Mouse (Mus musculus) G1E (cell line): ENCODE results near the gene Kat7. TPM values are rescaled to one million over a fixed set of nuclear protein-coding genes. Genes with fewer than 3 reads are reported as not detected.

Source experiments
- ATAC-seq: 2 replicates; pipeline ENCODE4 v1.8.0; 2016; ENCODE audit warnings: mild to moderate bottlenecking; ENCODE audit not compliant: insufficient number of reproducible peaks, poor library complexity, low FRiP score, severe bottlenecking; ENCODE audit errors: extremely low read depth
- DNase-seq: peaks from one replicate; pipeline ENCODE4 v3.0.0; 2012; ENCODE audit warnings: low spot score
- H3K27me3 ChIP-seq: 2 replicates; pipeline ENCODE4 v1.6.1; 2012; ENCODE audit warnings: mild to moderate bottlenecking, low read length, inconsistent platforms; ENCODE audit not compliant: insufficient read depth
- H3K36me3 ChIP-seq: replicated peaks from 2 replicates; pipeline ENCODE3; 2012; ENCODE audit warnings: mild to moderate bottlenecking, inconsistent platforms
- H3K4me1 ChIP-seq: 2 replicates; pipeline ENCODE4 v1.6.1; 2012; ENCODE audit warnings: low read depth, low read length, inconsistent platforms, mixed read lengths; ENCODE audit not compliant: insufficient read depth
- H3K4me3 ChIP-seq: 2 replicates; pipeline ENCODE4 v1.5.1; 2012; ENCODE audit warnings: low read depth, mild to moderate bottlenecking, inconsistent platforms, low read length, moderate library complexity, mixed read lengths
- H3K9me3 ChIP-seq: replicated peaks from 2 replicates; pipeline ENCODE4 v1.6.1; 2012; ENCODE audit warnings: inconsistent platforms
- CTCF ChIP-seq: IDR thresholded peaks from 2 replicates; pipeline ENCODE4 v1.5.1; 2012; ENCODE audit warnings: low read depth, low read length, inconsistent platforms, mixed read lengths
- GATA1 ChIP-seq: IDR thresholded peaks from 2 replicates; pipeline ENCODE4 v1.6.1; 2012; ENCODE audit warnings: borderline replicate concordance, low read length, inconsistent platforms, mixed read lengths
- GATA2 ChIP-seq: IDR thresholded peaks from 2 replicates; pipeline ENCODE4 v1.6.1; 2012; ENCODE audit warnings: low read depth, low read length, inconsistent platforms, borderline replicate concordance
- POLR2AphosphoS5 ChIP-seq: IDR thresholded peaks from 2 replicates; pipeline ENCODE4 v1.6.1; 2012; ENCODE audit warnings: low read depth, low read length, inconsistent platforms; ENCODE audit not compliant: insufficient replicate concordance
- TAL1 ChIP-seq: conservative IDR thresholded peaks from 2 replicates; pipeline ENCODE4 v1.6.1; 2012; ENCODE audit warnings: low read depth, low read length, inconsistent platforms, mixed read lengths
- polyA plus RNA-seq: library from polyadenylated mRNA; stranded (reverse); fragments of >175 nt; gene quantifications from 2 replicates; pipeline ENCODE4 v1.2.3, GENCODE M21; 2012
- total RNA-seq, 2 experiments: library from RNA; stranded (forward) in 1 of 2; stranded (reverse) in 1 of 2; fragments of 200-1000 nt in 1 of 2; fragments of >200 nt in 1 of 2; fragmentation: Nextera tagmentation in 1 of 2; gene quantifications; 2 replicates each; pipeline ENCODE4 v1.2.3; 2014 to 2017

Gene Kat7
- total and polyA plus RNA-seq, 3 experiments = 33.6 to 144 (median 66.5) TPM

DNA sequence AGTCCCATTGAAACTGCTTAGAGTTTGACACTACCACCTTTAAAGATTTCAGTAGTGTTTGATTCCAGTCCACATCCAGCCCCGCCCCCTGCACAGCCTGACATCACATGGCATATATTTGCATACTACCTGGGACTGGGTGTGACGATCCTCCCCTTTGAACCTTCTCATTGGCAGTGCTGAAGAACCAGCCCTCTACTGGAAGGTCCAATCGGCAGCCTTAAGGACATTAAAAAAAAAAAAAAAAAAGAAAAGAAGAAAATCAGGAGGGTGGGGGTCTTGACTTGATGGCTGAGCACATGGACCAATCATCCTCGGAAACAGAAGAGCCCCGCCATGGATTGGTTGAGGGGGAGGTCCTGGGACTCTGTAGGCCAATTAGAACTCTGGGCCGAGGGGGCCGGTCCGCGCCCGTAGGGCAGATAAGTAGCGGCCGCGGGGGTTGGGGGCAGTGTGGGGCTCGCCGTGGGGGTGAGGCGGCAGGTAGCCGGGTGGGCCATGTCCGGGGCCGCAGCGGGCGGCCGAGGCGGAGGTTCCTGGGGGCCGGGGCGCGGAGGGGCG is 26.6 kb upstream of the Kat7 start, which contains the start of gene Fam117a:
Fam117a (plus strand) TSS at position 451 of the 561 bp plus-strand sequence.
- H3K36me3 ChIP-seq = peaks cover 17% of the 10 kb centered on the region
- DNase-seq (peak; percentile 93), ATAC-seq (peak; percentile 86)
- peaks cover 77% of the 10 kb centered on the region for H3K4me1 ChIP-seq
- no peaks in the 10 kb centered on the region for H3K9me3 ChIP-seq
- peak within 1 kb of the TSS; percentile 90 for H3K4me3 ChIP-seq
- no peak for TF ChIP-seq GATA1
- TF ChIP-seq CTCF = no peak
- TF ChIP-seq POLR2AphosphoS5 = no peak
- no peak for TF ChIP-seq GATA2
- no peak for TF ChIP-seq TAL1
- H3K27me3 ChIP-seq = no peaks in the 10 kb centered on the region

DNA sequence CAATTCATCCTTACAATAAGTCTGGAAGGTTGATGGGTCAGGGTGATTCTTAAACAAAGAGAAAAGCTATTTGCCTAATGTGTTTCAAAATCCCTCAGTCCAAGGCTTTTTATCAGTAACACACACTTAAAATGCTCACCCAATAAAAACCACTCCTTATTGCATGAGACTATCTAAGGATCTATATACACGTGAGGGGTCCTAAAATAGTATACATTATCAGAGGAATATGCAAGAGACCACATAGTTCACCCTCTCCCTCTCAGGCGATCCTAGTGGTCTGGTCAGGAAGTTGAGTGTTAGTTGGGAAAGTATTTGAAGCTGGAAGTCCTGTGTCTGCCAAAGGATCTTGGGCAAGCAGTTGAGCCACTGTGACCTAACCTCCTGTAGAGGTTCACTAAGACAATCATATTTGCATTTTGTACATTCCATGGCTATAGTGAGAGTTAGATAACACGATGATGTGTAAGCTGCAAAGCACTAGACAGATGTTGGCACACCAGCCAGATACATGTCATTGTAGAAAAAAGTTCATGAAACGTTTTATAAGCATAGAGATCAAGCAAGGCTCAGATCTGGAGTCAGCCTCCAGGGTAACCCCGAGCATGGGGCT is 24.5 kb upstream of the Kat7 start:
- no peak overlapping the region for H3K4me3 ChIP-seq
- TF ChIP-seq POLR2AphosphoS5 (no peak), CTCF (no peak), TAL1 (no peak), GATA1 (no peak), GATA2 (no peak)
- DNase-seq = no peak
- H3K4me1 ChIP-seq = peaks cover 57% of the 10 kb centered on the region
- peaks cover 3% of the 10 kb centered on the region for H3K36me3 ChIP-seq
- H3K9me3 ChIP-seq = no peaks in the 10 kb centered on the region
- no peak for ATAC-seq
- no peaks in the 10 kb centered on the region for H3K27me3 ChIP-seq

DNA sequence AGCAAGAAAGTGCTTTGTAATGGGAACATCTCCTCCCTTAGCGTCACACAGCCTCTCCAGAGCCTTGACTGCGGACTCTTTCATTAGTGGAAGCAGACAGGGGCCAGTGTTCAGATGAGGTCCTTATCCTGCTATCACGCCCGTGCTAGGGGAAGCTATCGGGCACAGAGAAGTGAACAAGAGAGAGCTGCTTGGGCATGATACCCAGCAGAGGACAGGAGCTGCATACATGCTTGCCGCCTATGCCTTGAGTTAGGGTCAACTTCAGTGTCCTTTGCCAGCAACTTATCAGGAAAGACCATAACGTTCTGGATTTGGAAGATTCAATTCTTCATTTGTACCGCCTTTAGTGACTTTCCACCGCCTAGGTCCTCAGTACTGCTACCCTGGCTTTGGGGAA is 23.8 kb upstream of the Kat7 start:
- Histone ChIP-seq H3K9me3 (no peaks in the 10 kb centered on the region), H3K27me3 (no peaks in the 10 kb centered on the region), H3K4me3 (no peak overlapping the region), H3K4me1 (peaks cover 49% of the 10 kb centered on the region), H3K36me3 (peaks cover 3% of the 10 kb centered on the region)
- DNase-seq = no peak
- TF ChIP-seq GATA2 (no peak), GATA1 (no peak), CTCF (no peak), TAL1 (no peak; the same call in 1 of the 2 replicates), POLR2AphosphoS5 (no peak)
- no peak for ATAC-seq

DNA sequence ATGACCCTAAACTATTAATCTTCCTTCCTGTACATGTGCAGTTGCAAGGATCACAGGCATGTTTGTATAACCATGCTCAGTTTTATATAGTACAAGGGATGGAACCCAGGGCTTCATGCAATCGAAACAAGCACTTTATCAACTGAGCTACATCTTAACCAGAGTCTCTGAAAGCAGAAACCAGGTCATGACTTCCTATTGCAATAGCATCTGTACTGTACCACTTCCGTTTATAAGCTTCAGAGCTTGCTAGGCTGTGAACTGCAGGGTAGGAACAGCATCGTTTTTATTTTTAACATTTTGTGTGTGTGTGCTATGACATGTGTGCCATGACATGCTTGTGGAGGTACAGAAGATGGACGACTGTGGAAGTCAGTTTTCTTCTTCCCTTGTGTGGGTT is 23.2 kb upstream of the Kat7 start:
- Histone ChIP-seq H3K4me1 (peaks cover 43% of the 10 kb centered on the region), H3K4me3 (no peak overlapping the region), H3K9me3 (no peaks in the 10 kb centered on the region), H3K36me3 (peaks cover 3% of the 10 kb centered on the region), H3K27me3 (no peaks in the 10 kb centered on the region)
- TF ChIP-seq POLR2AphosphoS5 (no peak), TAL1 (no peak), CTCF (no peak), GATA2 (no peak), GATA1 (no peak)
- no peak for DNase-seq
- no peak for ATAC-seq

DNA sequence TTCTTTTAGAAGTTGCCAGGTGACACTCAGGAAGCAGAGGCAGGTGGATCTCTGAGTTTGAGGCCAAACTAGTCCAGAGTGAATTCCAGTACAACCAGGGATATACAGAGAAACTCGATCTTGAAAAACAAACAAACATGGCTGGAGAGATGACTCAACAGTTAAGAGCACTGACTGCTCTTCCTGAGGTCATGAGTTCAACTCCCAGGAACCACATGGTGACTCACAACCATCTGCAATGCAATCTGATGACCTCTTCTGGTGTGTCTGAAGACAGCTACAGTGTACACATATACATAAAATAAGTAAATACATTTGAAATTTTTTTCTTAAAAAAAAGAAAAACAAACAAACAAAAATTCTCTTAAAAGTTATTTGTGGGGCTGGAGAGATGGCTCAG is 20.6 kb upstream of the Kat7 start:
- TF ChIP-seq TAL1 = no peak
- TF ChIP-seq CTCF = no peak
- no peak for TF ChIP-seq POLR2AphosphoS5
- TF ChIP-seq GATA2 = no peak
- no peak for TF ChIP-seq GATA1
- no peak overlapping the region for H3K4me3 ChIP-seq
- DNase-seq (no peak), ATAC-seq (no peak)
- no peaks in the 10 kb centered on the region for H3K36me3 ChIP-seq
- H3K27me3 ChIP-seq = peaks cover 10% of the 10 kb centered on the region
- H3K4me1 ChIP-seq = peaks cover 25% of the 10 kb centered on the region
- H3K9me3 ChIP-seq = no peaks in the 10 kb centered on the region

DNA sequence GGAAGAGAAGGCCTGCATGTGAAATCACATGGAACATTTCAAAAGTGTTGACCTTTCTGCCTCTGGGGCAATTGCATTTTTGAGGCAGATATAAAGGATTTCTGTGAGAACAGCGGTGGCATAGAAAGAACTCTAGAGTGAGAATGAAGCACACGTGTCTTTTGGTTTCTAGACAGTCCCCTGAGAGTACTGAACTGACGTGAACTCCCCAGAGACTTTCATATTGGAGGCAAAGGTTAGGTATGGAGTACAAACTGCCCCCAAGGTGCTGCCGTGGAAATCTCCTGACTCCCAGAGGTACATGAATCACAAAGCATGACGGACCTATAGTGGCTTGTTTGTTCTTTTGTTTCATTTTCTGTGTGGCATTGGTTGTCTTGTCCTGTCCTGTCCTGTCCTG is 18.6 kb upstream of the Kat7 start:
- TF ChIP-seq GATA2 (no peak), POLR2AphosphoS5 (no peak), GATA1 (no peak), TAL1 (no peak), CTCF (no peak)
- H3K27me3 ChIP-seq = peaks cover 20% of the 10 kb centered on the region
- DNase-seq (no peak), ATAC-seq (no peak)
- H3K4me3 ChIP-seq = no peak overlapping the region
- H3K36me3 ChIP-seq = no peaks in the 10 kb centered on the region
- peaks cover 7% of the 10 kb centered on the region for H3K4me1 ChIP-seq
- no peaks in the 10 kb centered on the region for H3K9me3 ChIP-seq
